Mouse (Mus musculus) liver, embryonic 11.5 days (tissue): ENCODE measurements around the gene Stap2. TPM values are rescaled to one million over a fixed set of nuclear protein-coding genes. Genes with fewer than 3 reads are reported as not detected.

Experiments used
- ATAC-seq: fragments of 200-750 bp; cut with Nextera tagmentation; replicated peaks from 2 replicates; pipeline ENCODE4 v1.8.0; 2017; ENCODE audit warnings: moderate number of reproducible peaks, mild to moderate bottlenecking, moderate TSS enrichment, moderate library complexity; ENCODE audit not compliant: low FRiP score
- DNase-seq: peaks from one replicate; pipeline ENCODE4 v3.0.0-alpha.2; 2017; ENCODE audit warnings: low spot score
- H3K27ac ChIP-seq: fragments of 300-500 bp; sonication (generic); 2 replicates; pipeline ENCODE4 v1.5.1; 2014; ENCODE audit warnings: mild to moderate bottlenecking, low read depth, low read length, control low read depth
- H3K27me3 ChIP-seq: fragments of 300-500 bp; sonication (generic); replicated peaks from 2 replicates; pipeline ENCODE4 v1.6.1; 2014; ENCODE audit warnings: low read length, mixed read lengths; ENCODE audit not compliant: control insufficient read depth, insufficient read depth
- H3K36me3 ChIP-seq: fragments of 300-500 bp; sonication (generic); 2 replicates; pipeline ENCODE4 v1.6.1; 2014; ENCODE audit warnings: mild to moderate bottlenecking, low read length, moderate library complexity, mixed read lengths; ENCODE audit not compliant: control insufficient read depth, insufficient read depth
- H3K4me1 ChIP-seq: fragments of 300-500 bp; sonication (generic); replicated peaks from 2 replicates; pipeline ENCODE4 v1.6.1; 2014; ENCODE audit warnings: low read length, mixed read lengths; ENCODE audit not compliant: control insufficient read depth, insufficient read depth
- H3K4me2 ChIP-seq: fragments of 300-500 bp; sonication (generic); 2 replicates; pipeline ENCODE4 v1.6.1; 2014; ENCODE audit warnings: mild to moderate bottlenecking, control low read depth, moderate library complexity
- H3K4me3 ChIP-seq: fragments of 300-500 bp; sonication (generic); 2 replicates; pipeline ENCODE4 v1.5.1; 2014; ENCODE audit warnings: low read depth, low read length, control low read depth
- H3K9ac ChIP-seq: fragments of 300-500 bp; sonication (generic); 2 replicates; pipeline ENCODE4 v1.6.1; 2014; ENCODE audit warnings: low read depth, low read length, control low read depth
- H3K9me3 ChIP-seq: fragments of 300-500 bp; sonication (generic); 2 replicates; pipeline ENCODE4 v1.6.1; 2016; ENCODE audit warnings: low read length, inconsistent platforms, mixed read lengths; ENCODE audit not compliant: control insufficient read depth
- WGBS: fragments of 180-500 bp; shearing (Covaris S2); extraction: QIAGEN DNeasy Blood & Tissue Kit; methylation state at CpG from one replicate; pipeline ENCODE4 v1.1.7; 2014; 5-methylcytosine and 5-hydroxymethylcytosine counted together
- polyA plus RNA-seq: library from polyadenylated mRNA; unstranded; fragments of >200 nt; fragmentation: Nextera tagmentation; extraction: Ambion mirVana; gene quantifications from 2 replicates; pipeline ENCODE4 v1.2.1, GENCODE M21; 2014

The Stap2 gene
- polyA plus RNA-seq, 1 experiment from 2014 or later: 3.5 TPM

GRCm38 (mm10) chr17:55961631-55962030, 43.8 kb downstream of the Stap2 start:
- 92% methylated on average over 7 of the region's 7 CpGs for WGBS
- no peak overlapping the region for H3K4me3 ChIP-seq
- peaks cover 23% of the 10 kb centered on the region; the same call in 1 of the 2 replicates for H3K36me3 ChIP-seq
- no peak for ATAC-seq
- H3K4me2 ChIP-seq: no peak overlapping the region
- H3K27me3 ChIP-seq: no peaks in the 10 kb centered on the region
- H3K27ac ChIP-seq: no peak overlapping the region
- no peak for DNase-seq
- H3K9ac ChIP-seq: no peak overlapping the region
- H3K9me3 ChIP-seq: no peaks in the 10 kb centered on the region
- peaks cover 15% of the 10 kb centered on the region for H3K4me1 ChIP-seq

GRCm38 (mm10) chr17:55960791-55961190, 44.6 kb downstream of the Stap2 start:
- peak; percentile 15 for DNase-seq
- Histone ChIP-seq H3K36me3 (peaks cover 17% of the 10 kb centered on the region; the same call in 1 of the 2 replicates), H3K9ac (no peak overlapping the region)

GRCm38 (mm10) chr17:55959946-55960740, 45.2 kb downstream of the Stap2 start:
- no peak for ATAC-seq
- H3K9me3 ChIP-seq: no peaks in the 10 kb centered on the region
- peaks cover 21% of the 10 kb centered on the region for H3K4me1 ChIP-seq
- WGBS: 74% methylated on average over 10 of the region's 10 CpGs
- peak overlapping the region; percentile 94; the same call in 1 of the 2 replicates for H3K27ac ChIP-seq
- no peaks in the 10 kb centered on the region for H3K27me3 ChIP-seq
- peak overlapping the region; percentile 40; the same call in 1 of the 2 replicates for H3K9ac ChIP-seq
- peak overlapping the region; percentile 64 for H3K4me3 ChIP-seq
- DNase-seq: peak; percentile 31
- H3K36me3 ChIP-seq: peaks cover 14% of the 10 kb centered on the region; the same call in 1 of the 2 replicates
- H3K4me2 ChIP-seq: peak overlapping the region; percentile 82

More at GRCm38 (mm10) chr17:55960791-55961190, 44.6 kb downstream of the Stap2 start:
- Histone ChIP-seq H3K4me2 (no peak overlapping the region), H3K4me1 (peaks cover 21% of the 10 kb centered on the region), H3K27me3 (no peaks in the 10 kb centered on the region), H3K27ac (no peak overlapping the region), H3K4me3 (no peak overlapping the region), H3K9me3 (no peaks in the 10 kb centered on the region)
- ATAC-seq: no peak

GRCm38 (mm10) chr17:55958918-55959728, 46.3 kb downstream of the Stap2 start, which contains the start of gene Yju2:
Yju2 (plus strand) TSS chr17:55959099.
- H3K27me3 ChIP-seq: peaks cover 3% of the 10 kb centered on the region; the same call in 1 of the 2 replicates
- peak within 1 kb of the TSS; percentile 82 for H3K4me2 ChIP-seq
- peak; percentile 94 for DNase-seq
- H3K4me1 ChIP-seq: peaks cover 21% of the 10 kb centered on the region
- under 1% methylated on average over 45 of the region's 46 CpGs for WGBS
- H3K36me3 ChIP-seq: peaks cover 9% of the 10 kb centered on the region; the same call in 1 of the 2 replicates
- peak within 1 kb of the TSS; percentile 83 for H3K9ac ChIP-seq
- no peaks in the 10 kb centered on the region for H3K9me3 ChIP-seq
- peak within 1 kb of the TSS; percentile 94 for H3K27ac ChIP-seq
- ATAC-seq: peak; percentile 89
- H3K4me3 ChIP-seq: peak within 1 kb of the TSS; percentile 64

- ATAC-seq (no peak), DNase-seq (no peak)
- Histone ChIP-seq H3K9me3 (no peaks in the 10 kb centered on the region), H3K27ac (peak overlapping the region; percentile 94; the same call in 1 of the 2 replicates), H3K4me3 (peak overlapping the region; percentile 64), H3K27me3 (peaks cover 3% of the 10 kb centered on the region; the same call in 1 of the 2 replicates), H3K4me1 (peaks cover 21% of the 10 kb centered on the region), H3K9ac (peak overlapping the region; percentile 83), H3K4me2 (peak overlapping the region; percentile 82), H3K36me3 (peaks cover 9% of the 10 kb centered on the region; the same call in 1 of the 2 replicates)
- WGBS: 29% methylated on average over 2 of the region's 2 CpGs
Observed at GRCm38 (mm10) chr17:55958584-55958886, 46.8 kb downstream of the Stap2 start.

- no peak for ATAC-seq
- H3K9ac ChIP-seq: peak overlapping the region; percentile 83
- H3K4me1 ChIP-seq: peaks cover 21% of the 10 kb centered on the region
- H3K4me2 ChIP-seq: peak overlapping the region; percentile 82
- H3K4me3 ChIP-seq: peak overlapping the region; percentile 64
- H3K36me3 ChIP-seq: peaks cover 9% of the 10 kb centered on the region; the same call in 1 of the 2 replicates
- 77% methylated on average over 12 of the region's 13 CpGs for WGBS
- no peak for DNase-seq
- H3K9me3 ChIP-seq: no peaks in the 10 kb centered on the region
- peaks cover 3% of the 10 kb centered on the region; the same call in 1 of the 2 replicates for H3K27me3 ChIP-seq
- H3K27ac ChIP-seq: peak overlapping the region; percentile 94; the same call in 1 of the 2 replicates
Observed at GRCm38 (mm10) chr17:55957726-55958583, 47.4 kb downstream of the Stap2 start.

GRCm38 (mm10) chr17:55957168-55957567, 48.2 kb downstream of the Stap2 start:
- Histone ChIP-seq H3K4me3 (no peak overlapping the region), H3K36me3 (peaks cover 6% of the 10 kb centered on the region; the same call in 1 of the 2 replicates), H3K4me2 (no peak overlapping the region), H3K9me3 (no peaks in the 10 kb centered on the region), H3K27ac (no peak overlapping the region), H3K27me3 (peaks cover 3% of the 10 kb centered on the region; the same call in 1 of the 2 replicates), H3K4me1 (peaks cover 21% of the 10 kb centered on the region), H3K9ac (no peak overlapping the region)
- peak; percentile 72 for DNase-seq
- 15% methylated on average over 9 of the region's 9 CpGs for WGBS
- ATAC-seq: no peak

GRCm38 (mm10) chr17:55956591-55956990, 48.8 kb downstream of the Stap2 start:
- DNase-seq: no peak
- peaks cover 3% of the 10 kb centered on the region; the same call in 1 of the 2 replicates for H3K27me3 ChIP-seq
- ATAC-seq: no peak
- H3K36me3 ChIP-seq: peaks cover 4% of the 10 kb centered on the region; the same call in 1 of the 2 replicates
- WGBS: 28% methylated on average over 6 of the region's 6 CpGs
- H3K27ac ChIP-seq: no peak overlapping the region
- H3K9ac ChIP-seq: no peak overlapping the region
- peak overlapping the region; percentile 57 for H3K4me3 ChIP-seq
- peak overlapping the region; percentile 81 for H3K4me2 ChIP-seq
- H3K4me1 ChIP-seq: peaks cover 21% of the 10 kb centered on the region
- H3K9me3 ChIP-seq: no peaks in the 10 kb centered on the region
